Mouse (Mus musculus): ENCODE data around the gene Ankrd23. TPM values are rescaled to one million over a fixed set of nuclear protein-coding genes. Genes with fewer than 3 reads are reported as not detected.

Ankrd23 gene
- polyA plus RNA-seq, 1 experiment from 2014 or later = 7.3 TPM

- Histone ChIP-seq H3K27ac (replicated peaks; ENCODE audit: low read depth, low read length) (no peak overlapping the region), H3K9ac (ENCODE audit: low read length) (no peak overlapping the region), H3K9me3 (ENCODE audit: control insufficient read depth, low read length) (no peaks in the 10 kb centered on the region), H3K4me3 (ENCODE audit: low read depth, low read length) (no peak overlapping the region), H3K4me1 (ENCODE audit: control insufficient read depth, insufficient read depth, low read length) (peaks cover 15% of the 10 kb centered on the region), H3K4me2 (ENCODE audit: low read depth, severe bottlenecking) (no peak overlapping the region), H3K36me3 (ENCODE audit: control insufficient read depth, insufficient read depth, low read length) (peaks cover 2% of the 10 kb centered on the region), H3K27me3 (ENCODE audit: control insufficient read depth, insufficient read depth, low read length) (no peaks in the 10 kb centered on the region)
- no peak for ATAC-seq (ENCODE audit: insufficient number of reproducible peaks, low FRiP score, low TSS enrichment, low read depth)
- 75% methylated on average over 2 of the region's 2 CpGs for WGBS
- no peak for DNase-seq (ENCODE audit: low spot score)
Measured at GRCm38 (mm10) chr1:36496719-36497118, 40.0 kb downstream of the Ankrd23 start.

GRCm38 (mm10) chr1:36493299-36493698 lies 43.4 kb downstream of the Ankrd23 start:
- no peak overlapping the region for H3K27ac ChIP-seq (replicated peaks; ENCODE audit: low read depth, low read length)

GRCm38 (mm10) chr1:36492416-36493139 lies 44.1 kb downstream of the Ankrd23 start:
- Histone ChIP-seq H3K27ac (replicated peaks; ENCODE audit: low read depth, low read length) (no peak overlapping the region), H3K27me3 (ENCODE audit: control insufficient read depth, insufficient read depth, low read length) (no peaks in the 10 kb centered on the region), H3K4me2 (ENCODE audit: low read depth, severe bottlenecking) (no peak overlapping the region), H3K9ac (ENCODE audit: low read length) (no peak overlapping the region; the same call in 1 of the 2 replicates), H3K4me1 (ENCODE audit: control insufficient read depth, insufficient read depth, low read length) (peaks cover 15% of the 10 kb centered on the region), H3K36me3 (ENCODE audit: control insufficient read depth, insufficient read depth, low read length) (no peaks in the 10 kb centered on the region), H3K9me3 (ENCODE audit: control insufficient read depth, low read length) (no peaks in the 10 kb centered on the region), H3K4me3 (ENCODE audit: low read depth, low read length) (no peak overlapping the region)
- DNase-seq (ENCODE audit: low spot score) = peak; percentile 69
- WGBS = 45% methylated on average over 9 of the region's 9 CpGs
- ATAC-seq (ENCODE audit: insufficient number of reproducible peaks, low FRiP score, low TSS enrichment, low read depth) = peak; percentile 61

More at GRCm38 (mm10) chr1:36493299-36493698, 43.4 kb downstream of the Ankrd23 start:
- no peak overlapping the region for H3K4me2 ChIP-seq (ENCODE audit: low read depth, severe bottlenecking)
- 31% methylated on average over 6 of the region's 6 CpGs for WGBS
- H3K9ac ChIP-seq (ENCODE audit: low read length) = no peak overlapping the region
- ATAC-seq (ENCODE audit: insufficient number of reproducible peaks, low FRiP score, low TSS enrichment, low read depth) (no peak), DNase-seq (ENCODE audit: low spot score) (no peak)
- no peaks in the 10 kb centered on the region for H3K9me3 ChIP-seq (ENCODE audit: control insufficient read depth, low read length)
- H3K36me3 ChIP-seq (ENCODE audit: control insufficient read depth, insufficient read depth, low read length) = no peaks in the 10 kb centered on the region; the same call in 1 of the 2 replicates
- peaks cover 15% of the 10 kb centered on the region for H3K4me1 ChIP-seq (ENCODE audit: control insufficient read depth, insufficient read depth, low read length)
- H3K27me3 ChIP-seq (ENCODE audit: control insufficient read depth, insufficient read depth, low read length) = no peaks in the 10 kb centered on the region
- no peak overlapping the region for H3K4me3 ChIP-seq (ENCODE audit: low read depth, low read length)

GRCm38 (mm10) chr1:36489661-36490060 lies 47.0 kb downstream of the Ankrd23 start:
- Histone ChIP-seq H3K4me1 (ENCODE audit: control insufficient read depth, insufficient read depth, low read length) (peaks cover 15% of the 10 kb centered on the region), H3K27ac (replicated peaks; ENCODE audit: low read depth, low read length) (no peak overlapping the region), H3K9me3 (ENCODE audit: control insufficient read depth, low read length) (no peaks in the 10 kb centered on the region), H3K27me3 (ENCODE audit: control insufficient read depth, insufficient read depth, low read length) (no peaks in the 10 kb centered on the region), H3K36me3 (ENCODE audit: control insufficient read depth, insufficient read depth, low read length) (no peaks in the 10 kb centered on the region), H3K4me3 (ENCODE audit: low read depth, low read length) (no peak overlapping the region), H3K9ac (ENCODE audit: low read length) (no peak overlapping the region), H3K4me2 (ENCODE audit: low read depth, severe bottlenecking) (no peak overlapping the region)
- WGBS = 79% methylated on average over 6 of the region's 6 CpGs
- DNase-seq (ENCODE audit: low spot score) (no peak), ATAC-seq (ENCODE audit: insufficient number of reproducible peaks, low FRiP score, low TSS enrichment, low read depth) (no peak)

GRCm38 (mm10) chr1:36487111-36487510 lies 49.6 kb downstream of the Ankrd23 start:
- 93% methylated on average over 9 of the region's 9 CpGs for WGBS
- Histone ChIP-seq H3K4me2 (ENCODE audit: low read depth, severe bottlenecking) (no peak overlapping the region), H3K9me3 (ENCODE audit: control insufficient read depth, low read length) (no peaks in the 10 kb centered on the region), H3K36me3 (ENCODE audit: control insufficient read depth, insufficient read depth, low read length) (no peaks in the 10 kb centered on the region), H3K9ac (ENCODE audit: low read length) (no peak overlapping the region), H3K27ac (replicated peaks; ENCODE audit: low read depth, low read length) (no peak overlapping the region), H3K4me3 (ENCODE audit: low read depth, low read length) (no peak overlapping the region), H3K27me3 (ENCODE audit: control insufficient read depth, insufficient read depth, low read length) (no peaks in the 10 kb centered on the region), H3K4me1 (ENCODE audit: control insufficient read depth, insufficient read depth, low read length) (no peaks in the 10 kb centered on the region)
- DNase-seq (ENCODE audit: low spot score) (no peak), ATAC-seq (ENCODE audit: insufficient number of reproducible peaks, low FRiP score, low TSS enrichment, low read depth) (no peak)

GRCm38 (mm10) chr1:36485080-36485479 lies 51.6 kb downstream of the Ankrd23 start:
- Histone ChIP-seq H3K4me1 (ENCODE audit: control insufficient read depth, insufficient read depth, low read length) (no peaks in the 10 kb centered on the region), H3K36me3 (ENCODE audit: control insufficient read depth, insufficient read depth, low read length) (no peaks in the 10 kb centered on the region), H3K27me3 (ENCODE audit: control insufficient read depth, insufficient read depth, low read length) (no peaks in the 10 kb centered on the region), H3K9me3 (ENCODE audit: control insufficient read depth, low read length) (no peaks in the 10 kb centered on the region), H3K9ac (ENCODE audit: low read length) (no peak overlapping the region), H3K4me3 (ENCODE audit: low read depth, low read length) (no peak overlapping the region), H3K4me2 (ENCODE audit: low read depth, severe bottlenecking) (no peak overlapping the region), H3K27ac (replicated peaks; ENCODE audit: low read depth, low read length) (no peak overlapping the region)
- 90% methylated on average over 7 of the region's 7 CpGs for WGBS
- DNase-seq (ENCODE audit: low spot score) = no peak
- no peak for ATAC-seq (ENCODE audit: insufficient number of reproducible peaks, low FRiP score, low TSS enrichment, low read depth)

- Histone ChIP-seq H3K36me3 (ENCODE audit: control insufficient read depth, insufficient read depth, low read length) (no peaks in the 10 kb centered on the region), H3K9me3 (ENCODE audit: control insufficient read depth, low read length) (no peaks in the 10 kb centered on the region), H3K9ac (ENCODE audit: low read length) (no peak overlapping the region), H3K27me3 (ENCODE audit: control insufficient read depth, insufficient read depth, low read length) (no peaks in the 10 kb centered on the region), H3K4me1 (ENCODE audit: control insufficient read depth, insufficient read depth, low read length) (no peaks in the 10 kb centered on the region), H3K4me2 (ENCODE audit: low read depth, severe bottlenecking) (no peak overlapping the region), H3K4me3 (ENCODE audit: low read depth, low read length) (no peak overlapping the region), H3K27ac (replicated peaks; ENCODE audit: low read depth, low read length) (no peak overlapping the region)
- DNase-seq (ENCODE audit: low spot score) (no peak), ATAC-seq (ENCODE audit: insufficient number of reproducible peaks, low FRiP score, low TSS enrichment, low read depth) (no peak)
- 79% methylated on average over 4 of the region's 4 CpGs for WGBS
Measured at GRCm38 (mm10) chr1:36483825-36484224, 52.9 kb downstream of the Ankrd23 start.

All from limb, embryonic 11.5 days (tissue).